Mouse (Mus musculus) megakaryocyte, embryonic 14.5 days (primary cell): ENCODE measurements around the gene Scyl3.

ENCODE experiments used
- FLI1 ChIP-seq: IDR thresholded peaks from 2 replicates; pipeline ENCODE4 v1.6.1; 2012; ENCODE audit warnings: low read length, inconsistent platforms, mixed read lengths
- GATA1 ChIP-seq: IDR thresholded peaks from 3 replicates; pipeline ENCODE4 v1.6.1; 2012; ENCODE audit warnings: mixed read lengths, low read length, inconsistent platforms, borderline replicate concordance

- TF ChIP-seq GATA1 (no peak), FLI1 (no peak)
Measured at GRCm38 (mm10) chr1:163976515-163976914, 47.6 kb downstream of the Scyl3 start.
